Mouse (Mus musculus) right cerebral cortex, postnatal 36 days (tissue): ENCODE measurements around the gene Ctbs.

Experiments used
- DNase-seq, 2 experiments: peaks; one replicate each; pipeline ENCODE4 v3.0.0; 2022; ENCODE audit warnings: low spot score in 2 of 2, mixed read lengths in 1 of 2

The Ctbs gene

DNA sequence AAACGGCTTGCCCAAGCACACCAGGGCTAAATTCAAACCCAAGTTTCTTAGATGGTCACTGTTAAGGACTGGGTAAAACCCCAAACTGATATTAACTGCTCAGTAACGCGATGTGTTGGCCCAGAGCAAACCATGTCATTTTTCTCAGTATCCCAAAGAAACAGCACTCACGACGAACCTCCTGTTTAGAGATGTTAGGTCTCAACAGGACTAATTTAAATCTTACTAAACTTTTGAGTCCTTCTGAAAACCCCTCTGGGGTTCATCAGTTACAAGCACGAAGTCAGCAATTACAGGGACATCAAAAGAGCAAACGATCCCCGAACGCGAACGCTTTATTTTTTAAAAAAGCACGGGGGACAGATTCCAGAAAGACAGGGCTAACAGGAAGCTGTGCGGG is 49.4 kb downstream of the Ctbs start:
- DNase-seq = no peak

DNA sequence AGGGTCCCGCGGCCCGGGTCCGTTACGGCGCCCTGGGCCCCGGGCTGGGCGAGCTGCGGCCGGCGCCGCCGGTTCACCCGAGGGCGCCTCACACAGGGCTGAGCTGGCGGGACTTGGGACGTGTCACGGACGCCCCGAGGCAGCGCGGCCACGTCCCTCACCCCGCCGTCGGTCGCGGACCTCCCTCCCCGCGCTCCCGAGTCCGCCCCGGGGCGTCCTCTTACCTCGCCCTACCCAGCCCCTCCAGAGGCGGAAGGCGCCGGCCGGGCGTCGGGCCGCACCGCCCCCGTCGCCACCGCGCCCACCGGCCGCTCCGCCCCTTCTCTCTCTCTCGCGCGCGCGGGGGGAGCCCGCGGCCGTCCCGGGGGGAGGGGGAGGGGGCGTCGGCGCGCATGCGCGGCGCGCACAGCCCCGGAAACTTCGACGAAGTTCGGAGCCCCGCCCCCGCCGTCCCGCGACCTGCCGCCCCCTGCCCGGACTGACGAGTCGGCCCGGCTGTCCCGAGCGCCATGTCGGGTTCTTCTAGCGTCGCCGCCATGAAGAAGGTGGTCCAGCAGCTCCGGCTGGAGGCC is 49.9 kb downstream of the Ctbs start, which contains the start of the genes Spata1 and Gng5:
Gene Spata1, minus strand, starts transcription at position 323 of the 572 bp plus-strand sequence.
Gene Gng5, plus strand, starts transcription at position 377 of the 572 bp plus-strand sequence.
- DNase-seq = peak; percentile 28 to 42

DNA sequence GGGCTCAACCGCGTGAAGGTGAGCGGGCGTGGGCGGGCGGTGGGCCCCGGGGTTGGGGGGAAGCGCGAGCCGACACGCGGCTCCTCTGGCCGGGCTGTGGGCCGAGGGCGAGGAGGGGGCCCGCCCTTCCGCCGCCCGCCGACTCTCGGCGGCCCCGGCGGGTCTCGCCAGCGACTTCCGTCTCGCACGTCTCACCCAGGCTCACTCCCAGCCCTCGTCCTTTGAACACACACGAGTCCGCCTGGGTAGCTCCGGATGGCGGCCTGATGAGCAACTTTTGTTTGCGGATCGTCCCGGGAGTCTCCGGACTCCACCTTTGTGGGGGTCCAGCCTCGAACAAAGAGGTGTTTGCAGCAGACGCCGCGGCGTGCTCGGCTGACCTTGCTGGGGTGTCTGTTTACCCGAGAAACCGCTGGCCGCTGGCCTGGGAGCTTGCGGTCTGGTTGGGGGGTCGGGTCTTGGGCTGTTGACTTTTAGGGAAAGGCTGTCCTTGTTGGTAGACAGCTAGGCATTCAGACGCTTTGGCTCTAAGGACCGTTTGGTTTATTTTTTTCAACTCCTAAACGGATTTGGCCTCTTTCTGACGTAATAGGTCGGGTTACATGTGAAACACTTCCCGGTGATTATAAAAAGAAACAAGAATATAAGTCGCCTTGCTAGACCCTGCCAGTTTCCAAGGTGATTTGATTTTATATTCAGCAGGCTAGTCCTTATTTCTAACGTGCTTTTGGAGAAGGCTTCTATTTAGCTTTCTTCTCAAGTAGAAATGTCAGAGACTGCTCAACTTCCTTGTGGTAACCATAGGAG is 50.6 kb downstream of the Ctbs start:
- DNase-seq = no peak

DNA sequence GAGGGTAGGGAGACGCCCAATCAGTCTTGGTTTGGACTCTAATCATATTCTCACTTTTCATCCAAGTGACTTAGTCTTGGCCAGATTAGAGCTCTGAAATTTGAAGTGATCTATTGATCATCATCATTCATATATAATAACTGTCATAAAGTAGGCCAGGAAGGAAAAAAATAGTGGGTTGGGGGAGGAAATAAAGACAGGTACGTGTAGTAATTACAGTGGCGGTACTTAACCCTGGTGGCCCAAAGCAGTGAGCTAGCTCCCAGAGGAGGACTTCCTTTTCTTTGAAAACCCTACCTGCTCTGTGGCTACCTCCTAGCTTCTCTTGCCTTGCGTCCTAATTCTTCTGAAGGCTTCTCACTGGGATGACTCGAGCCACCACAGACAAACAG is 51.2 kb downstream of the Ctbs start:
- no peak for DNase-seq

DNA sequence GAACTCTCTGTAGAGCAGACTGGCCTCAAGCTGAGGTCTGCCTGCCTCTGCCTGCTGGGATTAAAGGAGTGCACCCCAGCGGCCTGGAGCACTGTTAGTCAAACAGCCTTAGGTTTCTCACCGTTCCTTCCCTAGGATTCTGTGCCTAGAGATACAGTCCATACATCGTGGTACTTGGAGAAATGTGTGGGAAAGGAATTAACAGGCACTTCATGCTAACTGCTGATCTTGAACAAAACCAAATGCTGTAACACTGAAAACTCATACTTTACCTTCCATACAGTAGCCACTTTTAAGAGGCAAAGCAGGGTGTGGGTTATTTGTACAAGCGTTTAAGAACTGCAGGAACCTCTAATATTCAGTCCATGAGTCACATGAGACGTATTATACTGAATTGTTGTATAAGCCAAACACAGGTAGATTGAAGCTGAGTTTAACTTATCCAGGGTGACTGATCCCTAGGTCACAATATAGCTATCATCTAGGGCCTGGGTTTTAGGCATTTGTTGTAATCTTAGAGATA is 52.1 kb downstream of the Ctbs start:
- DNase-seq = no peak

DNA sequence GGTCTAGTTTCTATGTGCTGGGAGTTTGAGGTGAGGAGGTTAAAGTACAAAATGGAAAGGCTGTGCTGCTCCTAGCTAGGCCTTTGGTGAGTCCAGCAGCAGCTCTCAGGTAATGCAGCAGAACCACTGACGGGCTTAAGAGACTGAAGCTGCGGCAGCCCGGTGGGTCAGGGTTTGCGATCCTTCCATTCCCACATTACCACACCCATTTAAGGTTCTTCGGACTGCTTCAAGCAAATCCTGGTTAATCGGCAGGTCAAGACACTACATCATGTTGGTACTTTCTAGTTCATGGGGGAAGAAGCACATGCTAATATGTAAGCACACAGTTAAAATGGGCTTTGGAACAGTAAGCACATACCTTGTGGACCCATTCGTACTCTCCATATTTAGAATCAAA is 57.1 kb downstream of the Ctbs start:
- no peak for DNase-seq
